Mouse (Mus musculus) neural tube, embryonic 13.5 days (tissue): ENCODE data around the gene Auts2. TPM values are rescaled to one million over a fixed set of nuclear protein-coding genes. Genes with fewer than 3 reads are reported as not detected.

Experiments used
- ATAC-seq: fragments of 200-750 bp; cut with Nextera tagmentation; 2 replicates; pipeline ENCODE4 v1.8.0; 2017; ENCODE audit warnings: low read depth, mild to moderate bottlenecking, moderate TSS enrichment, moderate library complexity
- H3K27ac ChIP-seq: fragments of 300-500 bp; sonication (generic); replicated peaks from 2 replicates; pipeline ENCODE4 v1.5.1; 2015; ENCODE audit warnings: moderate library complexity, mild to moderate bottlenecking, inconsistent platforms
- H3K27me3 ChIP-seq: fragments of 300-500 bp; sonication (generic); 2 replicates; pipeline ENCODE4 v1.6.1; 2015; ENCODE audit warnings: mild to moderate bottlenecking, inconsistent platforms
- H3K36me3 ChIP-seq: fragments of 300-500 bp; sonication (generic); 2 replicates; pipeline ENCODE4 v1.6.1; 2015; ENCODE audit warnings: mild to moderate bottlenecking, inconsistent platforms
- H3K4me1 ChIP-seq: fragments of 300-500 bp; sonication (generic); replicated peaks from 2 replicates; pipeline ENCODE4 v1.6.1; 2015; ENCODE audit warnings: inconsistent platforms
- H3K4me2 ChIP-seq: fragments of 300-500 bp; sonication (generic); 2 replicates; pipeline ENCODE4 v1.6.1; 2015; ENCODE audit warnings: inconsistent platforms, mild to moderate bottlenecking, moderate library complexity
- H3K4me3 ChIP-seq: fragments of 300-500 bp; sonication (generic); 2 replicates; pipeline ENCODE4 v1.5.1; 2015; ENCODE audit warnings: mild to moderate bottlenecking, inconsistent platforms
- H3K9ac ChIP-seq: fragments of 300-500 bp; sonication (generic); 2 replicates; pipeline ENCODE4 v1.6.1; 2015; ENCODE audit warnings: moderate library complexity, mild to moderate bottlenecking, inconsistent platforms
- H3K9me3 ChIP-seq: fragments of 300-500 bp; sonication (generic); 2 replicates; pipeline ENCODE4 v1.6.1; 2016; ENCODE audit warnings: inconsistent platforms
- WGBS: fragments of 180-500 bp; shearing (Covaris S2); methylation state at CpG from one replicate; pipeline ENCODE4 v1.1.7; 2015; 5-methylcytosine and 5-hydroxymethylcytosine counted together
- polyA plus RNA-seq: library from polyadenylated mRNA; unstranded; fragments of >200 nt; fragmentation: Nextera tagmentation; extraction: Ambion mirVana; gene quantifications from 2 replicates; pipeline ENCODE4 v1.2.1, GENCODE M21; 2015

Gene Auts2
- polyA plus RNA-seq, 1 experiment from 2014 or later = 72.6 TPM

GRCm38 (mm10) chr5:132357726-132358125 is 185.4 kb downstream of the Auts2 start:
- no peak overlapping the region for H3K27ac ChIP-seq
- no peaks in the 10 kb centered on the region for H3K36me3 ChIP-seq
- no peak overlapping the region for H3K4me2 ChIP-seq
- no peaks in the 10 kb centered on the region for H3K9me3 ChIP-seq
- peaks cover 56% of the 10 kb centered on the region for H3K4me1 ChIP-seq
- ATAC-seq = no peak
- H3K9ac ChIP-seq = no peak overlapping the region
- H3K4me3 ChIP-seq = no peak overlapping the region
- 71% methylated on average over 5 of the region's 5 CpGs for WGBS
- H3K27me3 ChIP-seq = no peaks in the 10 kb centered on the region

- 84% methylated on average over 7 of the region's 7 CpGs for WGBS
- ATAC-seq = no peak
Measured at GRCm38 (mm10) chr5:132355935-132356334, 187.2 kb downstream of the Auts2 start.

GRCm38 (mm10) chr5:132352437-132352836 is 190.7 kb downstream of the Auts2 start:
- H3K27ac ChIP-seq = no peak overlapping the region
- no peaks in the 10 kb centered on the region for H3K36me3 ChIP-seq
- no peak overlapping the region for H3K4me2 ChIP-seq
- 32% methylated on average over 1 of the region's 1 CpGs for WGBS
- H3K9me3 ChIP-seq = no peaks in the 10 kb centered on the region
- H3K4me3 ChIP-seq = no peak overlapping the region
- no peak overlapping the region for H3K9ac ChIP-seq
- H3K4me1 ChIP-seq = peaks cover 45% of the 10 kb centered on the region
- no peaks in the 10 kb centered on the region for H3K27me3 ChIP-seq
- no peak for ATAC-seq

More at GRCm38 (mm10) chr5:132355935-132356334, 187.2 kb downstream of the Auts2 start:
- H3K36me3 ChIP-seq = no peaks in the 10 kb centered on the region
- no peaks in the 10 kb centered on the region for H3K9me3 ChIP-seq
- no peaks in the 10 kb centered on the region for H3K27me3 ChIP-seq
- H3K4me3 ChIP-seq = no peak overlapping the region
- H3K27ac ChIP-seq = no peak overlapping the region
- H3K4me1 ChIP-seq = peaks cover 64% of the 10 kb centered on the region
- no peak overlapping the region for H3K4me2 ChIP-seq
- H3K9ac ChIP-seq = no peak overlapping the region

GRCm38 (mm10) chr5:132351139-132351538 is 192.0 kb downstream of the Auts2 start:
- peaks cover 40% of the 10 kb centered on the region for H3K4me1 ChIP-seq
- no peaks in the 10 kb centered on the region for H3K36me3 ChIP-seq
- no peak overlapping the region for H3K4me2 ChIP-seq
- no peak for ATAC-seq
- H3K4me3 ChIP-seq = no peak overlapping the region
- H3K27me3 ChIP-seq = no peaks in the 10 kb centered on the region
- no peaks in the 10 kb centered on the region for H3K9me3 ChIP-seq
- H3K27ac ChIP-seq = no peak overlapping the region
- H3K9ac ChIP-seq = no peak overlapping the region

GRCm38 (mm10) chr5:132341315-132341714 is 201.8 kb downstream of the Auts2 start:
- no peak overlapping the region for H3K27ac ChIP-seq
- no peak overlapping the region for H3K9ac ChIP-seq
- no peak overlapping the region for H3K4me2 ChIP-seq
- peaks cover 49% of the 10 kb centered on the region for H3K4me1 ChIP-seq
- 73% methylated on average over 3 of the region's 3 CpGs for WGBS
- H3K36me3 ChIP-seq = no peaks in the 10 kb centered on the region
- H3K4me3 ChIP-seq = no peak overlapping the region
- no peaks in the 10 kb centered on the region for H3K27me3 ChIP-seq
- ATAC-seq = no peak
- H3K9me3 ChIP-seq = no peaks in the 10 kb centered on the region

- H3K4me1 ChIP-seq = peaks cover 70% of the 10 kb centered on the region
- 76% methylated on average over 3 of the region's 3 CpGs for whole genome bisulfite sequencing
Measured at GRCm38 (mm10) chr5:132337677-132338076, 205.5 kb downstream of the Auts2 start.

GRCm38 (mm10) chr5:132335719-132336118 is 207.4 kb downstream of the Auts2 start:
- Histone ChIP-seq H3K4me2 (no peak overlapping the region), H3K27ac (no peak overlapping the region; the same call in 1 of the 2 replicates), H3K9ac (no peak overlapping the region), H3K4me1 (peaks cover 67% of the 10 kb centered on the region), H3K36me3 (no peaks in the 10 kb centered on the region), H3K27me3 (no peaks in the 10 kb centered on the region), H3K9me3 (no peaks in the 10 kb centered on the region), H3K4me3 (no peak overlapping the region)
- no peak for ATAC-seq
- 74% methylated on average over 4 of the region's 4 CpGs for WGBS

More at GRCm38 (mm10) chr5:132337677-132338076, 205.5 kb downstream of the Auts2 start:
- Histone ChIP-seq H3K27ac (no peak overlapping the region), H3K9me3 (no peaks in the 10 kb centered on the region), H3K36me3 (no peaks in the 10 kb centered on the region), H3K9ac (no peak overlapping the region), H3K4me2 (no peak overlapping the region), H3K4me3 (no peak overlapping the region), H3K27me3 (no peaks in the 10 kb centered on the region)
- ATAC-seq = no peak

- no peak overlapping the region for H3K4me3 ChIP-seq
- ATAC-seq = no peak
- peaks cover 75% of the 10 kb centered on the region for H3K4me1 ChIP-seq
- no peak overlapping the region for H3K4me2 ChIP-seq
- H3K27ac ChIP-seq = no peak overlapping the region
- 69% methylated on average over 3 of the region's 3 CpGs for WGBS
- H3K9ac ChIP-seq = no peak overlapping the region
- no peaks in the 10 kb centered on the region for H3K27me3 ChIP-seq
- H3K36me3 ChIP-seq = no peaks in the 10 kb centered on the region
- H3K9me3 ChIP-seq = no peaks in the 10 kb centered on the region
Measured at GRCm38 (mm10) chr5:132334796-132335195, 208.3 kb downstream of the Auts2 start.

- 62% methylated on average over 2 of the region's 2 CpGs for WGBS
- no peak overlapping the region for H3K4me3 ChIP-seq
- H3K4me1 ChIP-seq = peaks cover 73% of the 10 kb centered on the region
- no peak overlapping the region for H3K4me2 ChIP-seq
- ATAC-seq = no peak
- H3K27ac ChIP-seq = no peak overlapping the region
- H3K27me3 ChIP-seq = no peaks in the 10 kb centered on the region
- H3K9me3 ChIP-seq = no peaks in the 10 kb centered on the region
- no peaks in the 10 kb centered on the region for H3K36me3 ChIP-seq
- no peak overlapping the region for H3K9ac ChIP-seq
Measured at GRCm38 (mm10) chr5:132333744-132334143, 209.4 kb downstream of the Auts2 start.

- Histone ChIP-seq H3K4me1 (peaks cover 78% of the 10 kb centered on the region), H3K27me3 (no peaks in the 10 kb centered on the region), H3K9ac (no peak overlapping the region), H3K4me3 (no peak overlapping the region), H3K9me3 (no peaks in the 10 kb centered on the region), H3K36me3 (no peaks in the 10 kb centered on the region), H3K4me2 (no peak overlapping the region), H3K27ac (no peak overlapping the region)
- 57% methylated on average over 4 of the region's 4 CpGs for WGBS
- ATAC-seq = no peak
Measured at GRCm38 (mm10) chr5:132332521-132332920, 210.6 kb downstream of the Auts2 start.

GRCm38 (mm10) chr5:132329171-132329936 is 213.8 kb downstream of the Auts2 start:
- H3K27me3 ChIP-seq = no peaks in the 10 kb centered on the region
- H3K4me2 ChIP-seq = no peak overlapping the region
- H3K9me3 ChIP-seq = no peaks in the 10 kb centered on the region
- no peak overlapping the region for H3K4me3 ChIP-seq
- WGBS = 72% methylated on average over 3 of the region's 3 CpGs
- ATAC-seq = no peak
- no peak overlapping the region for H3K27ac ChIP-seq
- no peaks in the 10 kb centered on the region for H3K36me3 ChIP-seq
- H3K9ac ChIP-seq = no peak overlapping the region
- H3K4me1 ChIP-seq = peaks cover 62% of the 10 kb centered on the region

- ATAC-seq = no peak; the same call in 1 of the 2 replicates
- H3K27ac ChIP-seq = no peak overlapping the region; the same call in 1 of the 2 replicates
Measured at GRCm38 (mm10) chr5:132324246-132324883, 218.8 kb downstream of the Auts2 start.

More at GRCm38 (mm10) chr5:132324246-132324883, 218.8 kb downstream of the Auts2 start:
- 20% methylated on average over 6 of the region's 6 CpGs for WGBS
- Histone ChIP-seq H3K36me3 (no peaks in the 10 kb centered on the region), H3K4me3 (no peak overlapping the region), H3K27me3 (no peaks in the 10 kb centered on the region), H3K4me2 (no peak overlapping the region), H3K9ac (no peak overlapping the region), H3K4me1 (peaks cover 52% of the 10 kb centered on the region), H3K9me3 (no peaks in the 10 kb centered on the region)
